In the genomic region with DNA sequence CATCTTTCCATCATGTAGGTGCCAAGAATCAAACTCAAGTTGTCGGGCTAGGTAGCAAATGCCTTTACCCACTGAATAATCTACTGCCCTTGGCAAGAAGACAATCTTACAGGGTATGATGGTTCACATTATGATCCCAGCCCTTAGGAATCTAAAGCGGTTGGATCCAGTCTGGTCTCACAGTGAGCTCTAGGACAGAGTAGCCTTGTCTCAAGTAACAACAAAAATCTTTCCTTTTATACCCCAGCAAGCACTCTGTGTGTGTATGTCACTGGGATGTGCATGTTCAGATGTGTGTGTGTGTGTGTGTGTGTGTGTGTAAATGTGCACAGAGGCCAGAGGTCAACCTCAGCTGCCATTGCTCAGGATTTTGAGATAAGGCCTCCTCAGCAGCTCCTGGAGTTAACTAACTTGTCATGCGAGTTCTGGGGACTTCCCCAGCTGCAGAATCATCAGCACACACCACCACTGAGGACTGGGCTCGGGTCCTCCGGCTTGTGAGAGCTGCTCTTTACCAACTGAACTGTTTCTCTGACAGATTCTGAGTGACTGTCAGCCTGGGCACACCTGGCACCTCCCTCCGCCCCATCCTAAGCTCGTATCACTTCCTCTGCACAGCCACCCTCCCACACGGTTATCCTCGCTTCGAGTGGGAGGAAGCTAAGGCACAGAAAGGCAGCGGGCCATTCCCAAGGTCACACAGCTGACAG, we compare ENCODE assay signal across 1 mouse cellular context.
TF ChIP-seq lines count a peak whose summit lies in the region.

No protein-coding gene starts in this region.

TF ChIP-seq in MEL, 35 proteins besides CTCF, POLR2A, EP300 and RAD21:
- TF ChIP-seq SIN3A (IDR thresholded peaks at IDR 0.05; ENCODE audit: low read length) (peak; percentile 19), MYC (IDR thresholded peaks at IDR 0.05; ENCODE audit: low read depth, low read length) (0 out of 2 replicates have a peak, but pooled peaks have one; percentile 9), BHLHE40 (IDR thresholded peaks at IDR 0.05; ENCODE audit: borderline replicate concordance, low read depth, low read length) (no peak), HCFC1 (IDR thresholded peaks at IDR 0.05; ENCODE audit: low read depth, low read length) (no peak), TBP (IDR thresholded peaks at IDR 0.05; ENCODE audit: low read depth, low read length) (no peak), MAFK (IDR thresholded peaks at IDR 0.05; ENCODE audit: borderline replicate concordance, low read depth, low read length) (no peak), NELFE (IDR thresholded peaks at IDR 0.05; ENCODE audit: low read depth, low read length) (0 out of 2 replicates have a peak, but pooled peaks have one; percentile 3), MAX (IDR thresholded peaks at IDR 0.05; ENCODE audit: low read length) (peak; percentile 33; the same call in 1 of the 2 replicates), UBTF (IDR thresholded peaks at IDR 0.05; ENCODE audit: borderline replicate concordance, insufficient read depth, low read depth, low read length) (no peak)
